ENCODE assay signal across 10 mouse cellular contexts in the genomic region with DNA sequence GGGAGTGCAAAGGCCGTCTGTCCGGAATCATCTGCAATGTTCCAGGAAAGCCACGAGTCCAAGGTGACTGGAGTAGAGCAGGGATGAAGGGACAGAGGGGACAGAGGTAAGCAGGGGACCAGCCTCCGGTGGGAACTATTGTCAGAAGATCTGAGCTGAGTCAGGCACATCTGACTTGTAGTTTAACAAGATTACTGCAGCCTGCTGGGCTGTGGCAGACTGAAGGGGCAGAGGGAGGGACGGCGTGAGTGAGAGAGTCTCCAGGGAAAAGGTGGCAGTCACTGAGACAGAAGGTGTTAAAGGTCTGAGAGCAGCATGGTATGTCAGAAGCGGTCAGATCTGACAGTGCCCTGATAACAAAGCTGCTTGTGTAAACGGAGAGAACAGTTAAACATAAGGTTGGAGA. TPM values are rescaled to one million over a fixed set of nuclear protein-coding genes. Genes with fewer than 3 reads are reported as not detected.
DNase-seq lines count a peak whose midpoint lies in the region; ATAC-seq lines count a peak whose summit lies in the region.
"Had no signal": no experiment of that assay in that cellular context is flagged by ENCODE, and none has a peak within 500 bp of the region (broad histone marks: within the 10 kb centered on the region; RNA-seq: fewer than 3 reads in every experiment).

No protein-coding gene starts in this region.

- H3K27ac ChIP-seq in lung, embryonic 16.5 days (ENCODE audit: low read length): peak overlapping the region; percentile 57
- H3K27ac ChIP-seq in limb, embryonic 11.5 days (replicated peaks; ENCODE audit: low read depth, low read length): no peak overlapping the region

- ATAC-seq in lung, embryonic 16.5 days (ENCODE audit: low read depth): no peak
- ATAC-seq in limb, embryonic 11.5 days (ENCODE audit: insufficient number of reproducible peaks, low FRiP score, low TSS enrichment, low read depth): no peak

- intact Hi-C loops in left cerebral cortex, postnatal 14 days (cut with DNase I): no loop called here

- H3K9me3 ChIP-seq in lung, embryonic 16.5 days (ENCODE audit: control insufficient read depth, low read length): no peaks in the 10 kb centered on the region
- no peaks in the 10 kb centered on the region for H3K9me3 ChIP-seq in limb, embryonic 11.5 days (ENCODE audit: control insufficient read depth, low read length)

- 27% methylated on average over 8 of the region's 8 CpGs for WGBS in lung, embryonic 16.5 days
- WGBS in limb, embryonic 11.5 days: 1% methylated on average over 8 of the region's 8 CpGs

- H3K4me2 ChIP-seq in lung, embryonic 16.5 days (ENCODE audit: low read depth, low read length): peak overlapping the region; percentile 27; the same call in 1 of the 2 replicates
- H3K4me2 ChIP-seq in limb, embryonic 11.5 days (ENCODE audit: low read depth, severe bottlenecking): peak overlapping the region; percentile 18; the same call in 1 of the 2 replicates

- no peaks in the 10 kb centered on the region for H3K27me3 ChIP-seq in lung, embryonic 16.5 days (ENCODE audit: control insufficient read depth, insufficient read depth, low read depth, low read length)
- H3K27me3 ChIP-seq in limb, embryonic 11.5 days (ENCODE audit: control insufficient read depth, insufficient read depth, low read length): no peaks in the 10 kb centered on the region

- peaks cover 10% of the 10 kb centered on the region for H3K4me1 ChIP-seq in lung, embryonic 16.5 days (replicated peaks; ENCODE audit: control insufficient read depth, insufficient read depth, low read length)
- H3K4me1 ChIP-seq in limb, embryonic 11.5 days (ENCODE audit: control insufficient read depth, insufficient read depth, low read length): peaks cover 21% of the 10 kb centered on the region

- peak; percentile 42 for DNase-seq in embryo, embryonic 10 days (ENCODE audit: low spot score)
- no peak for DNase-seq in embryo, embryonic 9.5 days (ENCODE audit: extremely low spot score)
- no peak for DNase-seq in lung, postnatal 10 days
- DNase-seq in limb, embryonic 11.5 days (ENCODE audit: low spot score): peak; percentile 38
- DNase-seq in retina, embryonic 14.5 days (ENCODE audit: low spot score): peak; percentile 59
- DNase-seq in left cerebral cortex, postnatal 14 days (ENCODE audit: low spot score in 2 of 2): no peak
- DNase-seq in ovary, adult 18-20 months (ENCODE audit: low spot score): no peak
- DNase-seq: layer of hippocampus, postnatal 36 days had no signal

- no peaks in the 10 kb centered on the region for H3K36me3 ChIP-seq in lung, embryonic 16.5 days (ENCODE audit: control insufficient read depth, insufficient read depth, low read length)
- H3K36me3 ChIP-seq in limb, embryonic 11.5 days (ENCODE audit: control insufficient read depth, insufficient read depth, low read length): no peaks in the 10 kb centered on the region; the same call in 1 of the 2 replicates

- H3K9ac ChIP-seq in lung, embryonic 16.5 days (ENCODE audit: low read length): peak overlapping the region; percentile 44
- H3K9ac ChIP-seq in limb, embryonic 11.5 days (ENCODE audit: low read length): no peak overlapping the region

- peak overlapping the region; percentile 1; the same call in 1 of the 2 replicates for H3K4me3 ChIP-seq in lung, embryonic 16.5 days (ENCODE audit: low read length)
- H3K4me3 ChIP-seq in limb, embryonic 11.5 days (ENCODE audit: low read depth, low read length): no peak overlapping the region
- H3K4me3 ChIP-seq: erythroblast, embryonic 14.5 days had no signal

RNA-seq across cellular contexts. Expression of gene Smad1, which starts 16.5 kb away (rescaled TPM):
- 37.2 and 39.8 TPM in 2 replicates for polyA plus RNA-seq in lung, embryonic 16.5 days (2015; fragmentation: Nextera tagmentation; extraction: Ambion mirVana)
- polyA plus RNA-seq in limb, embryonic 11.5 days (2014; fragmentation: Nextera tagmentation; extraction: Ambion mirVana): 50.4 and 53.3 TPM in 2 replicates
- total RNA-seq in left cerebral cortex, postnatal 14 days (2021): 10 to 100 TPM; 31.6 to 33.7 TPM

Comparison
In these comparisons a context has a peak if more than half of its experiments do, and no peak if none do; other contexts are left out.
1. DNase-seq: peak in embryo, embryonic 10 days (single experiment), limb, embryonic 11.5 days (single experiment) and retina, embryonic 14.5 days (single experiment); none in embryo, embryonic 9.5 days (single experiment), lung, postnatal 10 days (single experiment), left cerebral cortex, postnatal 14 days (0 of 2) and ovary, adult 18-20 months (single experiment).